Mouse (Mus musculus) spleen, postnatal 14 days (tissue): ENCODE data around the gene Gm49387.

ENCODE experiments used
- DNase-seq, 2 experiments: peaks; one replicate each; pipeline ENCODE4 v3.0.0; 2021 to 2022; ENCODE audit warnings: low spot score in 2 of 2

Gm49387 gene

GRCm38 (mm10) chr14:31576846-31577697 is 63.6 kb downstream of the Gm49387 start:
- no peak for DNase-seq

- no peak for DNase-seq
Measured at GRCm38 (mm10) chr14:31575866-31576265, 64.8 kb downstream of the Gm49387 start.

GRCm38 (mm10) chr14:31574903-31575665 is 65.6 kb downstream of the Gm49387 start:
- DNase-seq: no peak

GRCm38 (mm10) chr14:31572561-31573175 is 68.0 kb downstream of the Gm49387 start:
- no peak for DNase-seq

GRCm38 (mm10) chr14:31571419-31571818 is 69.3 kb downstream of the Gm49387 start:
- DNase-seq: no peak

GRCm38 (mm10) chr14:31570131-31570951 is 70.3 kb downstream of the Gm49387 start:
- DNase-seq: no peak

- DNase-seq: no peak
Measured at GRCm38 (mm10) chr14:31569151-31569631, 71.5 kb downstream of the Gm49387 start.

GRCm38 (mm10) chr14:31565478-31566212 is 75.0 kb downstream of the Gm49387 start:
- DNase-seq: no peak

- no peak for DNase-seq
Measured at GRCm38 (mm10) chr14:31564452-31565179, 76.1 kb downstream of the Gm49387 start.

GRCm38 (mm10) chr14:31560886-31561285 is 79.8 kb downstream of the Gm49387 start:
- no peak for DNase-seq

- DNase-seq: no peak
Measured at GRCm38 (mm10) chr14:31559216-31559615, 81.5 kb downstream of the Gm49387 start.

- DNase-seq: no peak
Measured at GRCm38 (mm10) chr14:31557784-31558183, 82.9 kb downstream of the Gm49387 start.

GRCm38 (mm10) chr14:31557273-31557672 is 83.4 kb downstream of the Gm49387 start:
- no peak for DNase-seq

- no peak for DNase-seq
Measured at GRCm38 (mm10) chr14:31556526-31557260, 84.0 kb downstream of the Gm49387 start.

- DNase-seq: no peak
Measured at GRCm38 (mm10) chr14:31555963-31556434, 84.7 kb downstream of the Gm49387 start.

GRCm38 (mm10) chr14:31555021-31555420 is 85.7 kb downstream of the Gm49387 start:
- DNase-seq: no peak

GRCm38 (mm10) chr14:31543885-31544442 is 96.7 kb downstream of the Gm49387 start:
- no peak for DNase-seq

GRCm38 (mm10) chr14:31537298-31537697 is 103.4 kb downstream of the Gm49387 start:
- DNase-seq: no peak

GRCm38 (mm10) chr14:31532656-31533055 is 108.0 kb downstream of the Gm49387 start:
- no peak for DNase-seq
